ENCODE assay signal across 9 mouse cellular contexts in the genomic region with DNA sequence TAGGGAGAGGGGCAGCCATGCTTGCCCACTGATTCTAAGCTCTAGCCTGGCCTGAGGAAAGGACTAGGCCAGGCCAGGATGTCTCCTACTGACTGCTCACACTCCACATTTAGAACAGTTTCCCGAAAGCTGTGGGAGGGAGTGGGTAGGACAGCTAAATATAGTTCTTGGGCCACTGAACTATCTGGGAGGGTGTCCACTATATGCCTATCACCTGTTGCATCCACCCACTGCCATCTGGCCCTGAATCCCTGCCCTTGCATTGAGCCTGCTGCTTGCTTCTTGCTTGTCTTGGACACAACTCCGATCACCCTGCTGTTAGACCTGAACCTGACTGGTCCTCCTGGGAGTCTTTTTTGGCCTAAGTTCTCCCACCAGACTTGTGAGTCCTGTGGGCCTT. TPM values are rescaled to one million over a fixed set of nuclear protein-coding genes. Genes with fewer than 3 reads are reported as not detected.
A peak's percentile ranks its signal among the peaks of the same experiment; 100 is the strongest.
DNase-seq lines count a peak whose midpoint lies in the region; ATAC-seq lines count a peak whose summit lies in the region.
"Had no signal": no experiment of that assay in that cellular context is flagged by ENCODE, and none has a peak within 500 bp of the region (broad histone marks: within the 10 kb centered on the region; RNA-seq: fewer than 3 reads in every experiment).

A gene (plus strand): TSS at position 262 of the 400 bp plus-strand sequence.

- peak within 1 kb of the TSS; percentile 96 for H3K27ac ChIP-seq in kidney, embryonic 16.5 days (ENCODE audit: low read length)
- peak within 1 kb of the TSS; percentile 13; the same call in 1 of the 2 replicates for H3K27ac ChIP-seq in heart, embryonic 15.5 days
- H3K27ac ChIP-seq in liver, embryonic 13.5 days: no peak within 1 kb of the TSS

- no peak for ATAC-seq in kidney, embryonic 16.5 days (ENCODE audit: low FRiP score, low TSS enrichment)
- ATAC-seq in heart, embryonic 15.5 days (replicated peaks; ENCODE audit: insufficient number of reproducible peaks, insufficient read depth, low FRiP score, low read depth): peak; percentile 61; the same call in 1 of the 2 replicates
- ATAC-seq in liver, embryonic 13.5 days (ENCODE audit: low read depth): no peak

- WGBS in kidney, embryonic 16.5 days: 65% methylated on average over 2 of the region's 2 CpGs
- 66% methylated on average over 2 of the region's 2 CpGs for WGBS in heart, embryonic 15.5 days
- WGBS in liver, embryonic 13.5 days (ENCODE audit: insufficient replicate concordance): 71% methylated on average over 2 of the region's 2 CpGs

- DNase-seq in kidney, postnatal 14 days: no peak
- DNase-seq in cerebellum, postnatal 36 days: peak; percentile 75 to 77
- no peak for DNase-seq in liver, embryonic 13.5 days
- DNase-seq in MN1 (ENCODE audit: low spot score): no peak
- no peak for DNase-seq in layer of hippocampus, adult 9-11 months
- DNase-seq in embryo, embryonic 9.5 days (ENCODE audit: extremely low spot score): no peak

- peak within 1 kb of the TSS; percentile 27 for H3K4me3 ChIP-seq in kidney, embryonic 16.5 days (ENCODE audit: low read length)
- peak within 1 kb of the TSS; percentile 20 for H3K4me3 ChIP-seq in heart, embryonic 15.5 days
- H3K4me3 ChIP-seq in liver, embryonic 13.5 days (replicated peaks): no peak within 1 kb of the TSS

- H3K36me3 ChIP-seq in kidney, embryonic 16.5 days (ENCODE audit: insufficient read depth, low read length): no peaks in the 10 kb centered on the region
- H3K36me3 ChIP-seq in heart, embryonic 15.5 days: no peaks in the 10 kb centered on the region
- no peaks in the 10 kb centered on the region for H3K36me3 ChIP-seq in liver, embryonic 13.5 days

- 0 out of 2 replicates have a peak, but pooled peaks cover 2% of the 10 kb centered on the region for H3K9me3 ChIP-seq in kidney, embryonic 16.5 days (ENCODE audit: low read length)
- H3K9me3 ChIP-seq in heart, embryonic 15.5 days (replicated peaks): no peaks in the 10 kb centered on the region
- no peaks in the 10 kb centered on the region for H3K9me3 ChIP-seq in liver, embryonic 13.5 days (replicated peaks)

- H3K27me3 ChIP-seq in kidney, embryonic 16.5 days (ENCODE audit: insufficient read depth, low read length): no peaks in the 10 kb centered on the region
- peaks cover 8% of the 10 kb centered on the region for H3K27me3 ChIP-seq in heart, embryonic 15.5 days
- peaks cover 13% of the 10 kb centered on the region; the same call in 1 of the 2 replicates for H3K27me3 ChIP-seq in liver, embryonic 13.5 days
- H3K27me3 ChIP-seq: CH12.LX had no signal

- peak within 1 kb of the TSS; percentile 56 for H3K9ac ChIP-seq in kidney, embryonic 16.5 days (replicated peaks; ENCODE audit: low read length)
- no peak within 1 kb of the TSS for H3K9ac ChIP-seq in heart, embryonic 15.5 days
- H3K9ac ChIP-seq in liver, embryonic 13.5 days: no peak within 1 kb of the TSS

- peaks cover 29% of the 10 kb centered on the region for H3K4me1 ChIP-seq in kidney, embryonic 16.5 days (ENCODE audit: insufficient read depth, low read length)
- H3K4me1 ChIP-seq in heart, embryonic 15.5 days (replicated peaks): peaks cover 25% of the 10 kb centered on the region
- H3K4me1 ChIP-seq in liver, embryonic 13.5 days (replicated peaks): 0 out of 2 replicates have a peak, but pooled peaks cover 11% of the 10 kb centered on the region

- peak within 1 kb of the TSS; percentile 50 for H3K4me2 ChIP-seq in kidney, embryonic 16.5 days (replicated peaks; ENCODE audit: low read depth, low read length)
- H3K4me2 ChIP-seq in heart, embryonic 15.5 days: peak within 1 kb of the TSS; percentile 49
- 0 out of 2 replicates have a peak within 1 kb of the TSS, but pooled peaks have one; percentile 10 for H3K4me2 ChIP-seq in liver, embryonic 13.5 days

RNA-seq across cellular contexts. Expression of the gene that starts here (rescaled TPM):
- polyA plus RNA-seq in kidney, embryonic 16.5 days (2015; fragmentation: Nextera tagmentation; extraction: Ambion mirVana): 0.16 and 0.23 TPM in 2 replicates
- polyA plus RNA-seq in heart, embryonic 15.5 days (2015; fragmentation: Nextera tagmentation; extraction: Ambion mirVana): 0.77 and 1.1 TPM in 2 replicates
- polyA plus RNA-seq in liver, embryonic 13.5 days (2015; fragmentation: Nextera tagmentation; extraction: Ambion mirVana): not detected in 2 replicates

Comparison
In these comparisons a context has a peak if more than half of its experiments do, and no peak if none do; other contexts are left out.
1. DNase-seq: peak in cerebellum, postnatal 36 days (2 of 2); none in kidney, postnatal 14 days (single experiment), liver, embryonic 13.5 days (single experiment), MN1 (single experiment), layer of hippocampus, adult 9-11 months (single experiment) and embryo, embryonic 9.5 days (single experiment).
2. Peak in every context shown above with its lines, with median percentiles within 50 percentile points of each other: H3K4me2 ChIP-seq.